Mouse (Mus musculus): ENCODE measurements around the gene Gm28374.
A peak's percentile ranks its signal among the peaks of the same experiment; 100 is the strongest.
"Not testable (repeated sequence)": the region's sequence is repeated elsewhere in the genome, so short reads cannot be mapped to it uniquely, and the experiment has no call there.

Gm28374 gene

DNA sequence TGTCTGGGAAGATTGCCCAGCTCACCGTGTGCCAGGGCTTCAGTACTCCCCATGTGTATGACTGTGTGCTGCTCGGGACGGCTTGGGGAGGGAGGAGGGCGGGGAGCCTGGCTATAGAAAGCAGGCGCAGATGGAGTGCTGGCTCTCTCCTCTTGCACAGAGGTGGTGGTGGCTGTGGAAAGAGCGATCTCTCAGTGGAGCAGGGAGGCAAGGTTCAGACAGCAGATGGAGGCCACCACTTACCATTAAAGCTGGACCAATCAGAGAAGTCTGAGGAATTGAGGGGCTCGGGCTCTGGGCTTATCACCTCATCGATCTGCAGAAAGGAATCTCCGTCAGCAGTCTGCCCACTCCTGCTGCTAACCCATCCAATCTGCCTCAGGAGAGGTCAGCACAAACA lies at the start of gene Gm28374:
Gene Gm28374 (minus strand): TSS at position 101 of the 400 bp plus-strand sequence.
- DNase-seq (ENCODE audit: extremely low read depth, insufficient read length, low spot score), result no peak

DNA sequence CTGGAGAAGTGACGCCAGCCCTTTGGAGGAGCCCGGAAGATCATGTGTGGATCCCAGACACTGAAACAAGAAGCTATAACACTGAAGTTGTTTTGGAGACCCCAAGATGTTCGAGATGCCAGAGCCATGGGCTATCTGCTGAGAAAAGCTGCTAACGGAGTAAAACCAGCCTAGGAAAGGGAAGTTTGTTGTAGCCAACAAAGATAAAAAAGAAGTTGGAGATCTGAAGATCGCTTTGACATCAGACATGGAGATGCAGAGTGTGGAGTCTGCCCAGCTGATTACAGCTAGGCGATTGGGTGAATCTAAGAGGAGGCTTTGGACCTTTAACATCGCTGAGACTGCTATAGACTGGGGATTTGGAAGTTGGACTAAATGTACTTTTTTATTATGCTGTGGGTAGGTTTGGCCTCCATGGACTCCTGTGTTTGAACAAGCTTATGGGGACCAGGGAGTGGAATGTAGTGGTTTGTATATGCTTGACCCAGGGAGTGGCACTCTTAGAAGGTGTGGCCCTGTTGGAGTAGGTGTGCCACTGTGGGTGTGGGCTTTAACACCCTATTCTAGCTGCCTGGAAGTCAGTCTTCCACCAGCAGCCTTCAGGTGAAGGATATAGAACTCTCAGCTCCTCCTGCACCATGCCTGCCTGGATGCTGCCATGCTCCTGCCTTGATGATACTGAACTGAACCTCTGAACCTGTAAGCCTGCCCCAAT lies 48.5 kb upstream of the Gm28374 start:
- DNase-seq (ENCODE audit: extremely low read depth, insufficient read length, low spot score), result not testable (repeated sequence)

DNA sequence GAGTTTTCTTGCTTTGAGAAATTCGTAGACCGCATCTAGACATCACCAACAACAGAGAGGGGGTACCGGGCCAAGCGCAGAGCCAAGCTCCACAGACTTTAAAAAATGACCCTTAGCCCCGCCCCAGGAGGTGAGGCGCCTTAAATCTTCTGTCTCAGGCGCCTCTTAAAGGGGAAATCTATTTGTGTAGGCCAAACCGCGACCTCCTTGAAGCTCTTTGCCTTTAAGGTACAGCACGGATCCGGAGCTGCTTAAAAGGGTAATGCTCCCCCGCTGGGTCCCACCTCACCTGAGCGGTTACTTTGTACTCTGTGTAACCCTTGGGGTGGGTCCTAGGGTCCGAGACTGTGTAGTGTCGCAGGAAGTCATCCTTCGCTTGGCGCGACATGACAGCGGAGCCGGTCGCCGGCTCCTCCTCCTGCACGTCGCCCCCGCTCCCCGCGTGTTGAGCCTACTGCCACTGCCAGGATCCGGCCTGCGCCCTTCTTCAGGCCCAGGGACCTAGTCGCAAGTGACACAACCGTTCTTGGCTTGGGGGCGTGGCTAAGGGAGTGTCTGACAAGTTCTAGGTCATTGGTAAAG lies 45.8 kb upstream of the Gm28374 start, which contains the start of gene Snx15:
Gene Snx15 (minus strand): TSS at position 545 of the 582 bp plus-strand sequence.
- DNase-seq (ENCODE audit: extremely low read depth, insufficient read length, low spot score), result peak; percentile 97

DNA sequence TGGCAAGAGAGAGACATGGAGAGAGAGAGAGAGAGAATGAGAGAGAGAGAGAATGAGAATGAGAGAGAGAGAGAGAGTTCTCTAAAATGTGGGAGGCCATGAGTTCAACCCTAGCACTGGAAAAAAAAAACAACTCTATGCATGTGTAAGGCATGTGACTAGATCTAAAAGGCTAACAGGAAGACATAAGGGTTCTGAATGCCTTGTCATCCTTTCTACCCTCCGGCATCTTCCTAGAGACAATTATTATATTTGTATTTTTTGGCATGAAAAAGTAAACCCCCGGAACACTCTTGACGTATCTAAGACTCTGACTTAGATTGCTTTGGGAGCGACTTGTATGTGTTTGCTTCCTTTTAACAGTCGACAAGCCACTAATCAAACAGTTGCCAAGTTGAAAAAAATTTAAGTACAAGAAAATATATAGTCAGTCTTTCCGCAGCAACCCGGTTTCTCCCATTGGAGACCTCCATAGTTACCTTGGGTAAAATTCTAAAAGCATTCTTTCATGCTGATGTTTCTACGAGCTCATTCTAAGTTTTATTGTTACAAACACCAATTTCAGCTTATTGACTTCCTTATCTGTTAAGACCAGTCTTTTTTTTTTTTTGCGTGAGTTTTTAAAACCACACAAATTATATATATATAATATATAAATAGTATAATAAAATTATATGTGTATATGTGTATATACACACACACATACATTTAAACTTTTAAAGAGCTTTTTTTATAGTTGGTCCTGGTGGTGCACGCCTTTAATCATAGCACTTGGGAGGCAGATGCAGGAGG lies 44.9 kb upstream of the Gm28374 start:
- DNase-seq (ENCODE audit: extremely low read depth, insufficient read length, low spot score), result no peak

DNA sequence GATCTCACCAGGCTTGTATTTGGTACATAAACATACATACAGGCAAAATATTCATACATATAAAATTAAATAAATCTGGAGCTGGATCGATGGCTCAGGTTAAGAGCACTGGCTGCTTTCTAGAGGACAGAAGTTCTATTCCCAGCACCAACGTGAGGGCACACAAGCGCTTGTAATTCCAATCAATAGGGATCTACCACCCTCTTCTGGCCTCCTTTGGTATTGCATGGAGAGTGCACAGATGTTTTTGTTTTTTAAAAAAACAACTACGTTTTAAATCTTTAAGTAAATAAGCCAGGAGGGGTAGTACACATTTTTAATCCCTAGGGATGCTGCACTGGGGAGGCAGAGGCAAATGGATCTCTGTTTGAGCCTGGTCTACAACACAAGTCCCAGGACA lies 44.2 kb upstream of the Gm28374 start:
- peak; percentile 47 for DNase-seq (ENCODE audit: extremely low read depth, insufficient read length, low spot score)

DNA sequence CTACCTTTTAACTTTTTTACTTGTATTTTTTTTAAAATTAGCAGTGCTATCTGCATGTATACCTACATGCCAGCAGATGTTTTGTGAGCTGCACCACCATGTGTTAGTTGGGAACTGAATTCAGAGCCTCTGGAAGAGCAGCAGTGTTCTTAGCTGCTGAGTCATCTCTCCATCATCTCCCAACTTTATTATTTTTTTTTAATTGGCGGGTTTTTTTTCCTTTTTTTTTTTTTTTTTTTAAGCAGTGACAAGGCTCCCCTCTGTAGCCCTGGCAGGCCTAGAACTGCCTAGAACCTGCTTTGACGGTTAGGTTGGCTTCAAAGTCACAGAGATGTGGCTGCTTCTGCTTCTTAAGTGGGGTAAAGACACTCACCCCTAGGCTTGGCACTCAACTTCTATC lies 42.8 kb upstream of the Gm28374 start:
- no peak for DNase-seq (ENCODE audit: extremely low read depth, insufficient read length, low spot score)

DNA sequence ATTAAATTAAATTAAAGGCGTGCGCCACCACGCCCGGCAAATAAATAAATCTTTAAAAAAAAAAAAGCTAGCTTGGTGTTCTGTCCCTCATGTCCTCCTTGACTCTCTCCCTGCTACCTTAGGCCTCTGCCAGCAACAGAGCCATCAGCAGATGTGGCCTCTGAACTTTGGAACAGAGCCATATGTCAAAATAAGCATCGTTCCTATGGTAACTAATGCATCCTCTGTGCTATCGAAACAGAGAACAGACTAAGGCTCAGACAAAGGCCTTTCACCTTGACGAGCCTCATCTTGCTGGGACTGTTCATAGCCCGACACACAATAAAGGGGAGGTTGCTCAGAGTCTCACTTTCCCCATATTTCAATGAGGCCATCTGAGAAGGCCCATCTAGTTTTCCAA lies 41.3 kb upstream of the Gm28374 start:
- no peak for DNase-seq (ENCODE audit: extremely low read depth, insufficient read length, low spot score)

DNA sequence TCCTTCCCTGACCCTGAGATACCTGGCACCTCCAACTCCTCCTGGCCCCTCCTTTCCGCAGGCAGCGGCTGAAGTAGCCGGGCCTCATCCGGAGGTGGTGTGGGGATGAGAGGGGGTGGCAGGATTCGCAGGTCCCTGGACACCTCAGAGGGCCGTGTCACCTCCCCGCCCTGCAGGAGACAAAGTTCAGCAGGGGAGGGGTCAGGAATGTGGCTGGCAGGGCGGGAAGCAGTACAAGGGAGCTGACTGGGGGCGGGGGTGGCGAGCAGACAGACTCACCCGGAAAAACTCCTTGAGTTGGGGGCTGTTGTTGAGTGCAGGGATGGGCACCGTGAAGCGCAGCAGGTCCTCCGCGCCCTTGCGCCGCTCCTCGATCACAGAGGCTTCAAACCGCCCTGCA lies 39.7 kb upstream of the Gm28374 start:
- no peak for DNase-seq (ENCODE audit: extremely low read depth, insufficient read length, low spot score)

DNA sequence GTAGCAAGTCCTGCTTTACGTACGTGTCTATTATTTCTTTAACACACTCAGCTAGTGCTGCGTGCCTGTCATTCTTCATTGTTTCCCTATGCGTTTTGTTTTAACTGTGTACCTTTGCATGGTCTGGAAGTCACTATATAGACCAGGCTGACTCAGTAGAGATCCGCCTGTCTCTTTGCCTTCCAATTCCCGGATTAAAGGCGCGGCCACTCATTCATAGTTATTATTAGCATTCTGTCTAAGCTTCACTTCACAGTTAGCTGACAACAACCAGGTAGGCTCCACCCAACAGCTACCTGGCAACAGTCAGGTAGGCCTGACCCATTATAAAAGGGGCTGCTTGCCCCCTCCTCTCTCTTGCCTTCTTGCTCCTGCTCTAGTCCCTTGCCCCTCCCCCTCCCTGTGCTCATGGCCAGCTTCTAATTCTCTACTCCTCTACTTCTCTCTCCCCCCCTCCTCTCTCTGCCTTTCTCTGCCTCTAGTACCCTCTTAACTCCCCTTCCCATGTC lies 36.7 kb upstream of the Gm28374 start:
- DNase-seq (ENCODE audit: extremely low read depth, insufficient read length, low spot score), result no peak

DNA sequence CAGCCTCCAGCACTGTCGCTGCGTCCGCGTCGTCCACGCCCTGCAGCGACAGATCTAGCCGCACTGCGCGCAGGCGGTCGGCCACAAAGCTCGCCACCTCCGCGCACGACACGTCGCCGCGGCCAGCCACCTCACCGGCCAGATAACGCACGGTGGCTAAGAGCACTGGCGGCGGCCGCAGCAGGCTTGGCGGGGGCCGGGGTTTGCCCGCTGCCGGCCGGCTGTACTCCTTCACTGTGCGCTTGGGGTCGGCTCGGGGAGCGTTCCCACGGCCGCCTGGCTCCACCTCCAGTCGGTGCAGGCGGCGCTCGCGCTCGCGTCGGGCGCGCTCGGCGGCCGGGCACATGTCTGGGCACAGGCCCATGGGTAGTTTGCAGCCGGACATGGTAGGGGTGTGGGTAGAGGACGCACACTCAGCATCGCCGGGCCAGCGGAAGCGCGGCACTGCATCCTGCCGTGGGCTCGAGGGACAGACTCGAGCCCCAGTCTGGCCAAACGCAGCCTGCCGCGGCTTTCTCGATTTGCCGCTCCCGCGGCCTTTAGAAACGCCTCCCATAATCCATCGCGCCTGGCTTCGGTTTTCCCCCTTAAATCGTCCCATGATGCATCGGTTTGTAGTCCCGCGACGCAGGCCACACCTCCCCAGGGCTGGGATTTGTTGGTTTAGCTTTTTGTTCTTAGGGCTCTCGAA lies 36.1 kb upstream of the Gm28374 start, which contains the start of gene Sac3d1:
Gene Sac3d1 (minus strand): TSS at position 665 of the 691 bp plus-strand sequence.
- peak; percentile 92 for DNase-seq (ENCODE audit: extremely low read depth, insufficient read length, low spot score)

DNA sequence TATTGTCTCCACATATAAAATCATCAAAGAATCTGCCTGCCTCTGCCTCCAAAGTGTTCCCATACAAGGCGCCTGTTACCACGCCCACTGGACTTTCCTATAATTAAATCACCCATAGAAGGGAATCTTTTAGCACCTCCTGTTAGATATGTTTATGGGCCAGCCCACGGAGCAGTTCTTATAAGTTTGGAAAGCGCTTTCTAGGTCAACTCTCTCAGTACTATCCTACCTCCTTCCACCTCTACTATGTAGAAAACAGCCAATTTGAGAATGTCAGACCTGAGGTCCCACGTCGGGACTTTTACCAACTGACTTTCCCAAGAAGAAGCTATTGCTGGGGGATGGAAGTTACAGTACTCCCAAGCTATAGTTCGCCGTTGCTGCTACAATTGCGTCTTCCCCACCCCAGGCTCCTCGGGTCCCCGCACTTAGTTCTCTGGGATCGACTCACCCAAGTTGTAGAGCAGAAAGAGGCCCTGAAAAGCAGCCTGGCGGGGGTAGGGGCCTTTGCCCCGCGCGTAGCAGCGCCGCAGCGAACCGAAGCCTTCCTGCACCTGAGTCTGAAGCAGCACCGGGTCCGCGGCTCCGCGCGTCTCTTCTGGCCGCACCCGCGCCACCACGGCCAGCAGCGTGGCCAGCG lies 35.4 kb upstream of the Gm28374 start:
- no peak for DNase-seq (ENCODE audit: extremely low read depth, insufficient read length, low spot score)

DNA sequence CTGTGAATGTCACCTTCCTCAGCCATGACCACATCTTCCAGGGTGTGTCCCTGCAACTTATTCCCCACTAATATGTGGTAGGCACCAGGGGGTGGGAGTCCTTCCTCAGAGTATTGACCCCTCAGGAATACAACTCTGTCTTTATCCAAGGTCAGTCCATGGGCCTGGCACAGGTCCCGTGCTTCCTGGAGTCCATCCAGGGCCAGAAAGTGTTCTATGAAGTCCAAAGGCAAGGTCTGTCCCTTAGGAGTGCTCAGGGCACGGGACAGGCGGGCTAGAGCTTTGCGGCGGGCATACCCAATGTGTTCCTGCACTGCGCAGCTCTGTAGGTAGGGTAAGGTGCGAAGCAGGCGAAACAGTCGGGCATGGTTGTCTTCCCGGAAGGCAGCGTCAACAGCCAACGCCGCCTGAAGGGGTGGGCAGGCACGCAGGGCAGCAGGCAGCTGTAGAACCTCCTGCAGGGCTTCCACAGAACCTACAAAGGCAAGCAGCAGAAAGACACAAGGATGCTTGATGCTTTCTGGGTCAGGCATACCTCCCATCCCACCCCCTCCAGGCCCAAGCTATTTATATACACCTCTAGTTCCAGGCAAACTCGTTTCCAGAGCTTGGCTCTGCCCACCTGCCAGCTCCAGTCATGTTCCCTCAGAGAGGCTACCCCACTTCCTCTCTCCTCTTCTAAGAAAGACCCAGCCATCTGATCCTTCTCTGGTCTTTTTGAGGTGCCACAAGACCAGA lies 34.2 kb upstream of the Gm28374 start:
- no peak for DNase-seq (ENCODE audit: extremely low read depth, insufficient read length, low spot score)

DNA sequence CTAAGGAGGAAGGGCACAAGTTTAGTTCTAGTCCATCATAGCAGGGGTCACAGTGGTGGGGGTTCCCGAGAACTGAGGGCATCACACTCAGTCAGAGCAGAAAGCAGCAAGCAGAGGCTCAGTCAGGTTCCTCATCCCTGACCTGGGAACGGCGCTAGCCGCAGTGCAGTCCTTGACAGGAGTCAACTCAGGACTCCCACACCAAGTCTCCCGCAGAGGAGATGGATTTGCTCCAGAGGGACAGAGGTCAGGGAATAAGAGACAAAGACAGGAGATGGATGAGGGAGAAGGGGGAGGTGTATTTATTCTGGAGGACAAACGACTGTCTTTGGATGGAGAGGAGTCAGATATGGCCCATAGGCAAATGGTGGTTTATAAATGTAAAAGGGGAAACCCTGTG lies 31.1 kb upstream of the Gm28374 start:
- DNase-seq (ENCODE audit: extremely low read depth, insufficient read length, low spot score), result no peak

DNA sequence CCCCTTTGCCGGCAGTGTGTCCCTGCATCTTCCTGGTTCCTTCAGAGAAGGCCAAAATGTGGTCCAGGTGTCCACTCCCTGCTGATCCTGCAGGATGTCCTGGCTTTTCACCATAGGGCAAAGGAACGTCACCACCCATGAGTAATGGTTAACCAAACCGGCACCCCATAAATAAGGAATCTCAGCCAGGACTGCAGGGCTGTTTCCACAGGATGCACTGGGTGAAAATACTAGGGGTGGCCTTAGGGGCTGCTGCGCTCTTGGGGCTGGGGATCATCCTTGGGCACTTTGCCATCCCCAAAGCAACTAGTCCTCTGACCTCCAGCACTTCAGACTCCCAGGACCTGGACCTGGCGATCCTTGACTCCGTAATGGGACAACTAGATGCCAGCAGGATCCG lies 23.5 kb upstream of the Gm28374 start, which contains the start of gene Naaladl1:
Gene Naaladl1 (plus strand): TSS at position 197 of the 400 bp plus-strand sequence.
- DNase-seq (ENCODE audit: extremely low read depth, insufficient read length, low spot score), result no peak

DNA sequence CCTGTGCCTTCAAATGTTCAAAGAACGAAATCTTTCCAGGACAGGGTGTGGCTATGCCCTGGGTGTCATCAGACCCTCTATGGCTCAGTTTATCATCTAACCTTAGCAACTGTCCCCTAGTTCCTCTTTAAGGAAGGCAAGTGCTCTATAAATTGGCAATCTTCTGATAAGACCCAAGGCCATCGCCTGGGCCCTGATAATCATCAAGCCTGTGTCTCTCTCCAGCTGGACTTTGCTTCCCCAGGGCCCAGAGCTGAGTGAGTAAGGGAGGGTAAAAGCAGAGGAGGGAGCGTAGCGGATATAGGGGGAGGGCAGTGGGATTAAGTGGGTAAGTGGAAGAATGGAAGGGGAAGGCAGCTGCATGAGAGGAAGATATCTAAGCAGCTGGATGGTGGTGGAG lies 22.4 kb upstream of the Gm28374 start:
- DNase-seq (ENCODE audit: extremely low read depth, insufficient read length, low spot score), result no peak

DNA sequence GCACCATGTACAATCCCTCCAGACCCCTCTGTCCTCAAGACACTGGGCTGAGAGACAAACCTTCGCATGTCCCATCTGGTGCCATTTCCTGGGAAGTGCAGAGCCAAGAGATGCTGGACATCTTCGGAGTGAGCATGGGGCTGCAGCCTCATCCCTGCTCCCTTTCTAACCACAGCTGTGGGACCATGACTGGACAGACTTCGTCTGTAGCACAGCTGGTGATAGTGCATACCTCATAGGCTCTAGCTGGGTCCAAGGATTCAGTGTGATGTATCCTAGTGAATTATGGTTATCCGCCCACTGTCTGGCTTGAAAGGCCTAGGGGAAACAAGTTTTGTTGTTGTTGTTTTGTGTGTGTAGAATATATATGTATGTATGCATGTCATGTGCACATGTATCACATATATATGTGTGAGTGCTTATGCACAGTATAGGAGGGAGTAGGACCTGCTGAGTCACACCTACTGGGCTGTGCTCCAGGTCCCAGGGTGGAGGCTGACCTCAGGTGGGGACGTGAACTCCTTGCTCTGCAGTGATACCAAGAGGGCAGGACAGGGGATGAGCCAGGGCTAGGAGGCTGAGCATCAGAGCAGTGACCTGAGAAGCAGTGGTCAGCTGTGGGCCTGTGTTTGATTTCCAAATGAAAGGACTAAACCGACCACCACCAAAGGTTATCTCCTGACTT lies 20.3 kb upstream of the Gm28374 start:
- no peak for DNase-seq (ENCODE audit: extremely low read depth, insufficient read length, low spot score)

DNA sequence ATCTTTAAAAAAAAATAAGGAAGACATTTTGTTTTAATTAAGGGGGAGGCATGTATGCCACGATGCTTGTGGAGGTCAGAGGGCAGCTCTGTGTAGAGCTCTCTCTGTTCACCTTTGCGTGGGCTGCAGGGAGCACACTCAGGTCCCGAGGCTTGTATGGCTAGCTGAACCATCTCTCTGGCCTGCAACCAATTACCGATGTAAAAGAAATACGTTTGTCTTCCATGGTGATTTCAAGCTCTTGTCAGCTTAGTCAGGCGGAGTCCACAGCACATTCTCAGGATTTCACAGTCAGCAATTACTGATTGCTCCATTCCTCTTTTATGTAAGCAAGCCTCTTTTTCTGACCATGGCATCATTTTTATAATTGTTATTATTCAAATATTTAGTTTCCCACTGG lies 19.1 kb upstream of the Gm28374 start:
- no peak for DNase-seq (ENCODE audit: extremely low read depth, insufficient read length, low spot score)

DNA sequence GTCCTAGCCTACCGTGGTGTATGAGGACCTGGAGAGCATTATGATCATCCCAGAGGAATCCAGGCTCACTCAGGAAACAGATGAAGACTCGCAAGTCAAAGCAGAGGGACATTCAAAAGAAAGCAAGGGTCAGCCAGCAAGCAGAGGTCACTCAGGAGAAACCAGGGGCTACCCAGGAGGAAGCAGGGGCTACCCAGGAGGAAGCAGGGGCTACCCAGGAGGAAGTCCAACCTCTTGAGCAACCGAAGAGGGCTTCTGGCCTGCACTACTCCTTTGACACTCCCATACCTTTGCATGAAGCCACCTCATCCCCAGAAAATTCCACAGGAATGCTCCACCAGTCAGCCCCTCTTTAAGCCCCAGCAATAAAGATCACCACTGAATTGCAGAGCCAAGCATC lies 15.8 kb upstream of the Gm28374 start:
- DNase-seq (ENCODE audit: extremely low read depth, insufficient read length, low spot score), result no peak

DNA sequence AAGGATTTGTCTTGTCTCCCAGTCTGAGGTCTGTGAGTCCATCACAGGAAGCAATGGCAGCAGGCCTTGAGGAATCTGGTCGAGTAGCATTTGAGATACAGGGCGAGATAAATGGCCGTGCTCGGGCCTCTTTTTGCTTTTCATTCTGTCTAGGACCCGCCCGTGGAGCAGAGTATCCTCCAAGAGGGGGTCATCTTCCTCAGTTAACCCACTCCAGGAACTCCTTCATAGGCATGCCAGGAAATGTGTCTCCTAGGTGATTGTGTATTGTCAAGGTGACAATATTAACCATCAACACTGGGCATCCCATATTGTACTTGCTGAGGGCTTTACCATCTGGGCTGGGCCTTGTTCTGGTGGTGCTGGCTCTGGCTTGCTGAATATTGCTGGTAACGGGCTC lies 12.1 kb upstream of the Gm28374 start, which contains the start of gene AC131692.1:
Gene AC131692.1 (plus strand): TSS at position 301 of the 400 bp plus-strand sequence.
- no peak for DNase-seq (ENCODE audit: extremely low read depth, insufficient read length, low spot score)
